Mouse (Mus musculus) intestine, postnatal 0 days (tissue): Measurements from ENCODE around the gene Trak2. TPM values are rescaled to one million over a fixed set of nuclear protein-coding genes. Genes with fewer than 3 reads are reported as not detected.
"Not testable (repeated sequence)": the region's sequence is repeated elsewhere in the genome, so short reads cannot be mapped to it uniquely, and the experiment has no call there.

Experiments
- ATAC-seq: fragments of 200-750 bp; cut with Nextera tagmentation; 2 replicates; pipeline ENCODE4 v1.8.0; 2017; ENCODE audit warnings: mild to moderate bottlenecking, moderate TSS enrichment, moderate library complexity
- H3K27ac ChIP-seq: fragments of 300-500 bp; sonication (generic); 2 replicates; pipeline ENCODE4 v1.5.1; 2014; ENCODE audit warnings: mild to moderate bottlenecking, low read depth, low read length, moderate library complexity
- H3K27me3 ChIP-seq: fragments of 300-500 bp; sonication (generic); replicated peaks from 2 replicates; pipeline ENCODE4 v1.6.1; 2014; ENCODE audit warnings: low read length, mixed read lengths; ENCODE audit not compliant: control insufficient read depth, insufficient read depth
- H3K36me3 ChIP-seq: fragments of 300-500 bp; sonication (generic); 2 replicates; pipeline ENCODE4 v1.6.1; 2014; ENCODE audit warnings: mild to moderate bottlenecking, moderate library complexity; ENCODE audit not compliant: control insufficient read depth, insufficient read depth
- H3K4me1 ChIP-seq: fragments of 300-500 bp; sonication (generic); replicated peaks from 2 replicates; pipeline ENCODE4 v1.6.1; 2014; ENCODE audit warnings: antibody characterized with exemption, low read length, mixed read lengths; ENCODE audit not compliant: control insufficient read depth, insufficient read depth
- H3K4me2 ChIP-seq: fragments of 300-500 bp; sonication (generic); replicated peaks from 2 replicates; pipeline ENCODE4 v1.6.1; 2014; ENCODE audit warnings: low read depth, mild to moderate bottlenecking, moderate library complexity
- H3K4me3 ChIP-seq: fragments of 300-500 bp; sonication (generic); 2 replicates; pipeline ENCODE4 v1.5.1; 2014; ENCODE audit warnings: low read depth, low read length
- H3K9ac ChIP-seq: fragments of 300-500 bp; sonication (generic); 2 replicates; pipeline ENCODE4 v1.6.1; 2014; ENCODE audit warnings: mild to moderate bottlenecking, low read depth, low read length
- H3K9me3 ChIP-seq: fragments of 300-500 bp; sonication (generic); 2 replicates; pipeline ENCODE4 v1.6.1; 2016; ENCODE audit warnings: mixed run types; ENCODE audit not compliant: control insufficient read depth
- CTCF ChIP-seq: sonication (generic); IDR thresholded peaks from 2 replicates; pipeline ENCODE4 v1.5.1; 2016; ENCODE audit warnings: low read depth, mild to moderate bottlenecking, control low read depth, antibody characterized with exemption, moderate library complexity
- WGBS: fragments of 180-500 bp; shearing (Covaris S2); extraction: QIAGEN DNeasy Blood & Tissue Kit; methylation state at CpG from one replicate; pipeline ENCODE4 v1.1.7; 2014; 5-methylcytosine and 5-hydroxymethylcytosine counted together
- polyA plus RNA-seq: library from polyadenylated mRNA; unstranded; fragments of >200 nt; fragmentation: Nextera tagmentation; extraction: Ambion mirVana; gene quantifications from 2 replicates; pipeline ENCODE4 v1.2.1, GENCODE M21; 2015

Gene Trak2
- polyA plus RNA-seq, 1 experiment from 2014 or later: 5.4 TPM

DNA sequence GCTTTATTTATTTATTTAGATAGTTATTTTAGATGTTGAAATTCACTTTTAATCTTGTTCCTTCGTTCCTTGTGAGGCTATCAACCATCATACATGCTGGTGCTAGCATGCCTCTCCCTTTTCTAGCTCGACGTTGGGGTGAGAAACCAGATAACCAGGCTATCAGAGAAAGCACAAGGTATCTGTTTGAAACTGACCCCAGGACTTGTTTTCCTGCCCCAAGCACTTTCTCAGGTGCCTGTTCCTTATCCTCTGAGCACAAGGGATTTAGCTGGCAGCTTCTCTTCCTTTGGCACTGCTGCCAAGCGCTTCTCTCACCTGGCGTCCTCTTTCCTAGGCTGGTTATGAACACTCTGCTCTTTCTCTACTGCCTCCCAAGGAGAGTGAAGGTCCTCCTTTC lies 10.8 kb downstream of the Trak2 start:
- Histone ChIP-seq H3K9me3 (no peaks in the 10 kb centered on the region), H3K27me3 (no peaks in the 10 kb centered on the region), H3K9ac (no peak overlapping the region), H3K4me2 (no peak overlapping the region), H3K27ac (no peak overlapping the region), H3K4me3 (no peak overlapping the region), H3K4me1 (no peaks in the 10 kb centered on the region), H3K36me3 (no peaks in the 10 kb centered on the region)
- 70% methylated on average over 5 of the region's 5 CpGs for WGBS
- no peak for TF ChIP-seq CTCF
- no peak for ATAC-seq

GRCm38 (mm10) chr1:58961152-58961893 lies 11.9 kb downstream of the Trak2 start:
- Histone ChIP-seq H3K27me3 (no peaks in the 10 kb centered on the region), H3K9me3 (no peaks in the 10 kb centered on the region), H3K9ac (no peak overlapping the region), H3K4me3 (no peak overlapping the region), H3K27ac (no peak overlapping the region), H3K36me3 (no peaks in the 10 kb centered on the region), H3K4me2 (no peak overlapping the region), H3K4me1 (no peaks in the 10 kb centered on the region)
- TF ChIP-seq CTCF: no peak
- 57% methylated on average over 12 of the region's 12 CpGs for WGBS
- no peak for ATAC-seq

GRCm38 (mm10) chr1:58959682-58960081 lies 13.5 kb downstream of the Trak2 start:
- no peak for ATAC-seq
- no peak overlapping the region for H3K27ac ChIP-seq
- no peaks in the 10 kb centered on the region for H3K36me3 ChIP-seq
- no peak overlapping the region for H3K4me3 ChIP-seq
- no peaks in the 10 kb centered on the region for H3K9me3 ChIP-seq
- 84% methylated on average over 2 of the region's 2 CpGs for WGBS
- TF ChIP-seq CTCF: no peak
- H3K27me3 ChIP-seq: no peaks in the 10 kb centered on the region
- no peaks in the 10 kb centered on the region for H3K4me1 ChIP-seq
- no peak overlapping the region for H3K4me2 ChIP-seq
- no peak overlapping the region for H3K9ac ChIP-seq

GRCm38 (mm10) chr1:58958789-58959526 lies 14.3 kb downstream of the Trak2 start:
- not testable (repeated sequence) for H3K4me3 ChIP-seq, H3K4me2 ChIP-seq, ATAC-seq, H3K27me3 ChIP-seq, H3K27ac ChIP-seq, H3K36me3 ChIP-seq, H3K4me1 ChIP-seq, H3K9ac ChIP-seq, H3K9me3 ChIP-seq
- WGBS: 80% methylated on average over 16 of the region's 16 CpGs

DNA sequence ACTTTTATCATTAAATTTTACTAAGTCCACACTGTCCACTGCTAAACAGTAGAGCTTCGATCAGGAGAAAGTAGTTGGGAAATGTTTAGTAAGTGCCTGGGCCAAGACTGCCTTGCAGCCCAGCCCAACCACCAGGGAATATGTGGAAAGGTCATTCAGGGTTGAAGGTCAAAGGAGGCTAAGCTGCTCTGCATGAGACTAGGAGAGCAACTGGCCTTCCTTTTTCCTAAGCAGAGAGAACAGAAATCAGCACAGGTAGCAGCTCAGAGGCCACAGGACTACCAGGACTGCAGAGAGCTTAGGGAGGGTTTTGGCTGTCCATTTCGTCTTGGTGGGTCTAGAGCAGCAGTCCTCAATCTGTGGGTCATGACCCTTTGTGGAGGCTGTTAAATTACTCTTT lies 15.3 kb downstream of the Trak2 start:
- H3K4me2 ChIP-seq: no peak overlapping the region
- no peak for TF ChIP-seq CTCF
- H3K36me3 ChIP-seq: no peaks in the 10 kb centered on the region
- H3K27ac ChIP-seq: no peak overlapping the region
- H3K27me3 ChIP-seq: no peaks in the 10 kb centered on the region
- H3K4me1 ChIP-seq: 0 out of 2 replicates have a peak, but pooled peaks cover 5% of the 10 kb centered on the region
- WGBS: 51% methylated on average over 2 of the region's 2 CpGs
- no peaks in the 10 kb centered on the region for H3K9me3 ChIP-seq
- no peak overlapping the region for H3K9ac ChIP-seq
- ATAC-seq: no peak
- H3K4me3 ChIP-seq: no peak overlapping the region

DNA sequence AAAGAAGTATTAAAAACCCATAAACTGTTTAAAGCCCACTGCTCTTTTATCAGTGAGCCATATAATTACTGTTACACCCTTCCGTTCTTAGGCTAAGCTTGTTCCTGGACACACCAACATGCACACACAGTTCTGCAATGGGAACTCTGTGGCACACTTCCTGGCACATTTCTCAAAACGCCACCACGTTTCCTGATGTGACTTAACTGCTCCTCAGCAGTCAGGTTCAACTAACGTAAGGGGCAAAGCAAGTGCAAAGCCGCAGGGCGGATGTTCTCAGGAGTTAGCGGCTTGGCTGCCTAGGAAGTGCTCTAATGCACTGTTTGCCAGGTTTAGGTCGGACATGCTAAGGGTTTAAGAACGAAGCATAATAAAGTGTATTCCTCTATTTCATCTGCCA lies 17.0 kb downstream of the Trak2 start:
- no peak for TF ChIP-seq CTCF
- no peak for ATAC-seq
- Histone ChIP-seq H3K36me3 (no peaks in the 10 kb centered on the region), H3K27ac (no peak overlapping the region), H3K4me1 (peaks cover 14% of the 10 kb centered on the region; the same call in 1 of the 2 replicates), H3K4me3 (no peak overlapping the region), H3K9ac (no peak overlapping the region), H3K9me3 (no peaks in the 10 kb centered on the region), H3K4me2 (no peak overlapping the region), H3K27me3 (no peaks in the 10 kb centered on the region)
- 73% methylated on average over 9 of the region's 9 CpGs for WGBS
